10 mouse cellular contexts compared by ENCODE assay signal in genomic region chr6:146770005-146770745, GRCm38 (mm10). TPM values are rescaled to one million over a fixed set of nuclear protein-coding genes. Genes with fewer than 3 reads are reported as not detected.
DNase-seq lines count a peak whose midpoint lies in the region; ATAC-seq and TF ChIP-seq lines count a peak whose summit lies in the region.
"Had no signal": no experiment of that assay in that cellular context is flagged by ENCODE, and none has a peak within 500 bp of the region (broad histone marks: within the 10 kb centered on the region; RNA-seq: fewer than 3 reads in every experiment).

No protein-coding gene starts in this region.

- peak; percentile 8 for DNase-seq in lung, postnatal 0 days (ENCODE audit: low spot score)
- no peak for DNase-seq in lung, adult 2 months
- DNase-seq in heart, adult 9 months (ENCODE audit: low spot score in 2 of 2) = peak; percentile 35 to 64
- no peak for DNase-seq in adrenal gland, postnatal 25 days
- no peak for DNase-seq in forebrain, embryonic 14.5 days (ENCODE audit: low spot score)
- no peak for DNase-seq in cerebellum, postnatal 25 days
- DNase-seq: lung, postnatal 36 days; thymus, postnatal 4 days had no signal

- H3K9ac ChIP-seq in lung, postnatal 0 days (replicated peaks; ENCODE audit: low read depth) = no peak overlapping the region
- no peak overlapping the region for H3K9ac ChIP-seq in forebrain, embryonic 14.5 days (ENCODE audit: low read length)
- H3K9ac ChIP-seq: hindbrain, embryonic 15.5 days had no signal

- no peak overlapping the region for H3K27ac ChIP-seq in lung, postnatal 0 days (ENCODE audit: low read length)
- H3K27ac ChIP-seq in forebrain, embryonic 14.5 days (ENCODE audit: low read depth, low read length) = no peak overlapping the region
- H3K27ac ChIP-seq: hindbrain, embryonic 15.5 days had no signal

- no peak overlapping the region for H3K4me2 ChIP-seq in lung, postnatal 0 days (replicated peaks; ENCODE audit: low read depth, low read length)
- H3K4me2 ChIP-seq in forebrain, embryonic 14.5 days (ENCODE audit: low read length) = no peak overlapping the region
- H3K4me2 ChIP-seq: hindbrain, embryonic 15.5 days had no signal

- ATAC-seq in lung, postnatal 0 days = peak; percentile 26; the same call in 1 of the 2 replicates
- ATAC-seq in hematopoietic stem cell, adult 5-6 weeks (replicated peaks in 1 of 2; ENCODE audit: insufficient read depth in 1 of 2, low FRiP score in 2 of 2, low TSS enrichment in 1 of 2, low read depth in 1 of 2, poor library complexity in 2 of 2, severe bottlenecking in 2 of 2) = peak; percentile 17 to 46; a peak in 3 of 4 replicates
- no peak for ATAC-seq in forebrain, embryonic 14.5 days

- TF ChIP-seq CTCF in lung, postnatal 0 days (IDR thresholded peaks at IDR 0.05) = no peak
- no peak for TF ChIP-seq CTCF in lung, adult 2 months (IDR thresholded peaks at IDR 0.05; ENCODE audit: insufficient read depth, low read length)

- no peaks in the 10 kb centered on the region for H3K27me3 ChIP-seq in lung, postnatal 0 days (replicated peaks; ENCODE audit: insufficient read depth, low read length)
- H3K27me3 ChIP-seq in forebrain, embryonic 14.5 days (replicated peaks; ENCODE audit: control insufficient read depth, insufficient read depth, low read length) = no peaks in the 10 kb centered on the region
- H3K27me3 ChIP-seq: hindbrain, embryonic 15.5 days had no signal

- H3K36me3 ChIP-seq in lung, postnatal 0 days (ENCODE audit: insufficient read depth, low read length) = 0 out of 2 replicates have a peak, but pooled peaks cover 4% of the 10 kb centered on the region
- peaks cover 61% of the 10 kb centered on the region for H3K36me3 ChIP-seq in forebrain, embryonic 14.5 days (ENCODE audit: control insufficient read depth, insufficient read depth, low read length)

- no peak for TF ChIP-seq POLR2A in lung, adult 2 months (IDR thresholded peaks at IDR 0.05; ENCODE audit: borderline replicate concordance, extremely low read depth, low read depth, low read length)

- TF ChIP-seq EP300 in lung, postnatal 0 days (IDR thresholded peaks at IDR 0.05) = no peak

- H3K9me3 ChIP-seq in lung, postnatal 0 days (ENCODE audit: low read length) = no peaks in the 10 kb centered on the region
- H3K9me3 ChIP-seq in forebrain, embryonic 14.5 days (replicated peaks; ENCODE audit: control insufficient read depth, low read length) = no peaks in the 10 kb centered on the region
- H3K9me3 ChIP-seq: hindbrain, embryonic 15.5 days had no signal

- WGBS in lung, postnatal 0 days = 46% methylated on average over 6 of the region's 6 CpGs
- 43% methylated on average over 6 of the region's 6 CpGs for WGBS in lung, adult 2 months
- 81% methylated on average over 6 of the region's 6 CpGs for WGBS in forebrain, embryonic 14.5 days

- no peak overlapping the region for H3K4me3 ChIP-seq in lung, postnatal 0 days (ENCODE audit: low read depth, low read length)
- H3K4me3 ChIP-seq in lung, adult 2 months (replicated peaks; ENCODE audit: extremely low read depth, low read depth, low read length) = no peak overlapping the region
- H3K4me3 ChIP-seq in forebrain, embryonic 14.5 days (ENCODE audit: low read depth, low read length) = no peak overlapping the region
- H3K4me3 ChIP-seq: hindbrain, embryonic 15.5 days had no signal

- H3K4me1 ChIP-seq in lung, postnatal 0 days (ENCODE audit: insufficient read depth, low read depth, low read length) = no peaks in the 10 kb centered on the region
- H3K4me1 ChIP-seq in lung, adult 2 months (ENCODE audit: control insufficient read depth, insufficient read depth, low read length) = no peaks in the 10 kb centered on the region
- H3K4me1 ChIP-seq in forebrain, embryonic 14.5 days (ENCODE audit: control insufficient read depth, insufficient read depth, low read length) = no peaks in the 10 kb centered on the region
- H3K4me1 ChIP-seq: hindbrain, embryonic 15.5 days had no signal

RNA-seq across cellular contexts. Expression of gene Arntl2, which starts 25.7 kb away (rescaled TPM):
- polyA plus RNA-seq in lung, postnatal 0 days (2015; fragmentation: Nextera tagmentation; extraction: Ambion mirVana) = 0.81 and 0.85 TPM in 2 replicates
- polyA plus RNA-seq in lung, adult 2 months (2012; rRNA removed) = 1.8 and 3.1 TPM in 2 replicates
- total RNA-seq in hematopoietic stem cell, adult 5-6 weeks (2017) = not detected in 2 replicates
- 3.5 and 5.9 TPM in 2 replicates for total RNA-seq in adrenal gland, postnatal 25 days (2021)
- polyA plus RNA-seq in forebrain, embryonic 14.5 days (2014; fragmentation: Nextera tagmentation; extraction: Ambion mirVana) = 0.59 and 1.0 TPM in 2 replicates

RNA-seq across cellular contexts. Expression of gene Stk38l, which starts 45.4 kb away (rescaled TPM):
- polyA plus RNA-seq in lung, postnatal 0 days (2015; fragmentation: Nextera tagmentation; extraction: Ambion mirVana) = 13.2 and 14.2 TPM in 2 replicates
- polyA plus RNA-seq in lung, adult 2 months (2012; rRNA removed) = 2.8 and 5.3 TPM in 2 replicates
- 4.3 and 5.2 TPM in 2 replicates for total RNA-seq in hematopoietic stem cell, adult 5-6 weeks (2017)
- total RNA-seq in adrenal gland, postnatal 25 days (2021) = 20.8 and 26.9 TPM in 2 replicates
- 13.5 and 14.9 TPM in 2 replicates for polyA plus RNA-seq in forebrain, embryonic 14.5 days (2014; fragmentation: Nextera tagmentation; extraction: Ambion mirVana)

Comparison
In these comparisons a context has a peak if more than half of its experiments do, and no peak if none do; other contexts are left out.
1. DNase-seq: peak in lung, postnatal 0 days (single experiment) and heart, adult 9 months (2 of 2); none in lung, adult 2 months (single experiment), adrenal gland, postnatal 25 days (single experiment), forebrain, embryonic 14.5 days (single experiment) and cerebellum, postnatal 25 days (0 of 2).